Mouse (Mus musculus) stomach, embryonic 14.5 days (tissue): ENCODE measurements at regions not wholly inside any gene's neighbourhood (a gene's known extent, or its start where the extent isn't known, plus 50 kb on each side); places are given as distances from the start of the nearest gene placed in this dataset.

Experiments
- ATAC-seq: fragments of 200-750 bp; cut with Nextera tagmentation; 2 replicates; pipeline ENCODE4 v1.8.0; 2017; ENCODE audit warnings: low read depth, moderate TSS enrichment; ENCODE audit not compliant: insufficient number of reproducible peaks, insufficient read depth, low FRiP score
- H3K27ac ChIP-seq: fragments of 300-500 bp; sonication (generic); 2 replicates; pipeline ENCODE4 v1.5.1; 2014; ENCODE audit warnings: mild to moderate bottlenecking, low read length, moderate library complexity, mixed read lengths
- H3K27me3 ChIP-seq: fragments of 300-500 bp; sonication (generic); 2 replicates; pipeline ENCODE4 v1.6.1; 2014; ENCODE audit warnings: low read length, control low read depth, mixed read lengths; ENCODE audit not compliant: control insufficient read depth, insufficient read depth
- H3K36me3 ChIP-seq: fragments of 300-500 bp; sonication (generic); 2 replicates; pipeline ENCODE4 v1.6.1; 2014; ENCODE audit warnings: mild to moderate bottlenecking, control low read depth, low read length, moderate library complexity, mixed read lengths; ENCODE audit not compliant: control insufficient read depth, insufficient read depth
- H3K4me1 ChIP-seq: fragments of 300-500 bp; sonication (generic); 2 replicates; pipeline ENCODE4 v1.6.1; 2014; ENCODE audit warnings: low read length, control low read depth, mixed read lengths; ENCODE audit not compliant: control insufficient read depth, insufficient read depth
- H3K4me2 ChIP-seq: fragments of 300-500 bp; sonication (generic); replicated peaks from 2 replicates; pipeline ENCODE4 v1.6.1; 2014; ENCODE audit warnings: low read depth, low read length, control low read depth
- H3K4me3 ChIP-seq: fragments of 300-500 bp; sonication (generic); 2 replicates; pipeline ENCODE4 v1.5.1; 2014; ENCODE audit warnings: low read depth, low read length, control low read depth
- H3K9ac ChIP-seq: fragments of 300-500 bp; sonication (generic); replicated peaks from 2 replicates; pipeline ENCODE4 v1.6.1; 2014; ENCODE audit warnings: low read depth, mild to moderate bottlenecking, control low read depth, low read length, moderate library complexity, mixed read lengths
- H3K9me3 ChIP-seq: fragments of 300-500 bp; sonication (generic); 2 replicates; pipeline ENCODE4 v1.6.1; 2016; ENCODE audit warnings: low read depth, low read length, control low read depth; ENCODE audit not compliant: control insufficient read depth
- WGBS: fragments of 180-500 bp; shearing (Covaris S2); extraction: QIAGEN DNeasy Blood & Tissue Kit; methylation state at CpG from one replicate; pipeline ENCODE4 v1.1.7; 2014; 5-methylcytosine and 5-hydroxymethylcytosine counted together

- WGBS: 82% methylated on average over 8 of the region's 8 CpGs
- H3K36me3 ChIP-seq: no peaks in the 10 kb centered on the region
- no peak overlapping the region for H3K27ac ChIP-seq
- no peaks in the 10 kb centered on the region for H3K9me3 ChIP-seq
- no peaks in the 10 kb centered on the region for H3K27me3 ChIP-seq
- no peak overlapping the region for H3K4me3 ChIP-seq
- no peak overlapping the region for H3K4me2 ChIP-seq
- ATAC-seq: no peak
- 0 out of 2 replicates have a peak, but pooled peaks cover 3% of the 10 kb centered on the region for H3K4me1 ChIP-seq
- H3K9ac ChIP-seq: no peak overlapping the region
These were observed 54.8 kb downstream of the Foxb1 start for GRCm38 (mm10) chr9:69705942-69706341.

- WGBS: 66% methylated on average over 4 of the region's 4 CpGs
- Histone ChIP-seq H3K9me3 (no peaks in the 10 kb centered on the region), H3K4me1 (0 out of 2 replicates have a peak, but pooled peaks cover 3% of the 10 kb centered on the region), H3K4me3 (no peak overlapping the region), H3K27ac (no peak overlapping the region), H3K27me3 (no peaks in the 10 kb centered on the region), H3K4me2 (no peak overlapping the region), H3K9ac (no peak overlapping the region), H3K36me3 (no peaks in the 10 kb centered on the region)
- no peak for ATAC-seq
These were observed 55.7 kb downstream of the Foxb1 start for GRCm38 (mm10) chr9:69705071-69705470.

- no peaks in the 10 kb centered on the region for H3K27me3 ChIP-seq
- WGBS: 64% methylated on average over 7 of the region's 7 CpGs
- H3K9me3 ChIP-seq: no peaks in the 10 kb centered on the region
- 0 out of 2 replicates have a peak, but pooled peaks have one; percentile 6 for ATAC-seq
- no peaks in the 10 kb centered on the region for H3K36me3 ChIP-seq
- no peak overlapping the region for H3K27ac ChIP-seq
- H3K4me1 ChIP-seq: 0 out of 2 replicates have a peak, but pooled peaks cover 3% of the 10 kb centered on the region
- H3K4me2 ChIP-seq: no peak overlapping the region
- no peak overlapping the region for H3K9ac ChIP-seq
- no peak overlapping the region for H3K4me3 ChIP-seq
These were observed 57.0 kb downstream of the Foxb1 start for GRCm38 (mm10) chr9:69703731-69704130.

- no peak for ATAC-seq
- Histone ChIP-seq H3K4me2 (no peak overlapping the region), H3K9ac (no peak overlapping the region), H3K4me1 (0 out of 2 replicates have a peak, but pooled peaks cover 3% of the 10 kb centered on the region), H3K36me3 (no peaks in the 10 kb centered on the region), H3K27me3 (no peaks in the 10 kb centered on the region), H3K27ac (no peak overlapping the region), H3K9me3 (no peaks in the 10 kb centered on the region), H3K4me3 (no peak overlapping the region)
- 79% methylated on average over 8 of the region's 8 CpGs for WGBS
These were observed 58.4 kb downstream of the Foxb1 start for GRCm38 (mm10) chr9:69702156-69702928.

- Histone ChIP-seq H3K4me1 (0 out of 2 replicates have a peak, but pooled peaks cover 3% of the 10 kb centered on the region), H3K27ac (no peak overlapping the region), H3K27me3 (no peaks in the 10 kb centered on the region), H3K36me3 (no peaks in the 10 kb centered on the region), H3K9ac (no peak overlapping the region), H3K9me3 (no peaks in the 10 kb centered on the region), H3K4me3 (no peak overlapping the region), H3K4me2 (no peak overlapping the region)
- no peak for ATAC-seq
- WGBS: 79% methylated on average over 9 of the region's 9 CpGs
These were observed 60.0 kb downstream of the Foxb1 start for GRCm38 (mm10) chr9:69700696-69701095.

GRCm38 (mm10) chr9:69691756-69692155 lies 69.0 kb downstream of the Foxb1 start:
- Histone ChIP-seq H3K9ac (no peak overlapping the region), H3K9me3 (no peaks in the 10 kb centered on the region), H3K4me1 (no peaks in the 10 kb centered on the region), H3K36me3 (no peaks in the 10 kb centered on the region), H3K27ac (no peak overlapping the region), H3K27me3 (no peaks in the 10 kb centered on the region), H3K4me3 (no peak overlapping the region), H3K4me2 (no peak overlapping the region)
- 68% methylated on average over 3 of the region's 3 CpGs for WGBS
- no peak for ATAC-seq

GRCm38 (mm10) chr9:69687349-69688123 lies 73.2 kb downstream of the Foxb1 start:
- Histone ChIP-seq H3K9ac (no peak overlapping the region), H3K27me3 (no peaks in the 10 kb centered on the region), H3K9me3 (no peaks in the 10 kb centered on the region), H3K36me3 (no peaks in the 10 kb centered on the region), H3K27ac (no peak overlapping the region), H3K4me1 (no peaks in the 10 kb centered on the region), H3K4me2 (no peak overlapping the region), H3K4me3 (no peak overlapping the region)
- ATAC-seq: no peak
- 23% methylated on average over 12 of the region's 12 CpGs for WGBS

- Histone ChIP-seq H3K27me3 (no peaks in the 10 kb centered on the region), H3K9me3 (no peaks in the 10 kb centered on the region), H3K4me2 (no peak overlapping the region), H3K27ac (no peak overlapping the region), H3K4me1 (peaks cover 3% of the 10 kb centered on the region; the same call in 1 of the 2 replicates), H3K36me3 (no peaks in the 10 kb centered on the region), H3K4me3 (no peak overlapping the region), H3K9ac (no peak overlapping the region)
- no peak for ATAC-seq
- 65% methylated on average over 4 of the region's 4 CpGs for WGBS
These were observed 74.0 kb downstream of the Foxb1 start for GRCm38 (mm10) chr9:69686766-69687165.
